Mouse (Mus musculus) midbrain, embryonic 15.5 days (tissue): ENCODE data around the gene Lrig1. TPM values are rescaled to one million over a fixed set of nuclear protein-coding genes. Genes with fewer than 3 reads are reported as not detected.
A peak's percentile ranks its signal among the peaks of the same experiment; 100 is the strongest.

Source experiments
- ATAC-seq: fragments of 200-750 bp; cut with Nextera tagmentation; replicated peaks from 2 replicates; pipeline ENCODE4 v1.8.0; 2017; ENCODE audit warnings: moderate TSS enrichment
- H3K27ac ChIP-seq: fragments of 300-500 bp; sonication (generic); 2 replicates; pipeline ENCODE4 v1.5.1; 2015; ENCODE audit warnings: mild to moderate bottlenecking, inconsistent platforms
- H3K27me3 ChIP-seq: fragments of 300-500 bp; sonication (generic); replicated peaks from 2 replicates; pipeline ENCODE4 v1.6.1; 2015; ENCODE audit warnings: inconsistent platforms
- H3K36me3 ChIP-seq: fragments of 300-500 bp; sonication (generic); replicated peaks from 2 replicates; pipeline ENCODE4 v1.6.1; 2015; ENCODE audit warnings: inconsistent platforms
- H3K4me1 ChIP-seq: fragments of 300-500 bp; sonication (generic); 2 replicates; pipeline ENCODE4 v1.6.1; 2015; ENCODE audit warnings: inconsistent platforms
- H3K4me2 ChIP-seq: fragments of 300-500 bp; sonication (generic); 2 replicates; pipeline ENCODE4 v1.6.1; 2015; ENCODE audit warnings: inconsistent platforms, mild to moderate bottlenecking, moderate library complexity
- H3K4me3 ChIP-seq: fragments of 300-500 bp; sonication (generic); 2 replicates; pipeline ENCODE4 v1.5.1; 2015; ENCODE audit warnings: mild to moderate bottlenecking, inconsistent platforms
- H3K9ac ChIP-seq: fragments of 300-500 bp; sonication (generic); 2 replicates; pipeline ENCODE4 v1.6.1; 2015; ENCODE audit warnings: mild to moderate bottlenecking, inconsistent platforms
- H3K9me3 ChIP-seq: fragments of 300-500 bp; sonication (generic); 2 replicates; pipeline ENCODE4 v1.6.1; 2016; ENCODE audit warnings: inconsistent platforms
- WGBS: fragments of 180-500 bp; shearing (Covaris S2); methylation state at CpG from one replicate; pipeline ENCODE4 v1.1.7; 2015; ENCODE audit warnings: mixed read lengths; 5-methylcytosine and 5-hydroxymethylcytosine counted together
- polyA plus RNA-seq: library from polyadenylated mRNA; unstranded; fragments of >200 nt; fragmentation: Nextera tagmentation; extraction: Ambion mirVana; gene quantifications from 2 replicates; pipeline ENCODE4 v1.2.1, GENCODE M21; 2015

Gene Lrig1
- polyA plus RNA-seq, 1 experiment from 2014 or later: 16.0 TPM

GRCm38 (mm10) chr6:94666432-94667119 is 33.4 kb downstream of the Lrig1 start:
- Histone ChIP-seq H3K9ac (no peak overlapping the region), H3K27me3 (no peaks in the 10 kb centered on the region), H3K4me1 (peaks cover 17% of the 10 kb centered on the region), H3K36me3 (no peaks in the 10 kb centered on the region), H3K9me3 (no peaks in the 10 kb centered on the region), H3K27ac (no peak overlapping the region), H3K4me3 (no peak overlapping the region), H3K4me2 (no peak overlapping the region)
- no peak for ATAC-seq
- WGBS: 60% methylated on average over 7 of the region's 7 CpGs

GRCm38 (mm10) chr6:94665677-94666076 is 34.3 kb downstream of the Lrig1 start:
- ATAC-seq: no peak
- H3K4me3 ChIP-seq: no peak overlapping the region
- no peak overlapping the region for H3K9ac ChIP-seq
- no peaks in the 10 kb centered on the region for H3K9me3 ChIP-seq
- H3K4me2 ChIP-seq: no peak overlapping the region
- no peaks in the 10 kb centered on the region for H3K36me3 ChIP-seq
- WGBS: 81% methylated on average over 1 of the region's 1 CpGs
- H3K27me3 ChIP-seq: no peaks in the 10 kb centered on the region
- H3K4me1 ChIP-seq: peaks cover 17% of the 10 kb centered on the region
- no peak overlapping the region for H3K27ac ChIP-seq

GRCm38 (mm10) chr6:94665248-94665647 is 34.7 kb downstream of the Lrig1 start:
- Histone ChIP-seq H3K9ac (no peak overlapping the region), H3K4me3 (no peak overlapping the region), H3K4me1 (peaks cover 17% of the 10 kb centered on the region), H3K4me2 (no peak overlapping the region), H3K27ac (no peak overlapping the region), H3K9me3 (no peaks in the 10 kb centered on the region), H3K27me3 (no peaks in the 10 kb centered on the region), H3K36me3 (no peaks in the 10 kb centered on the region)
- ATAC-seq: no peak
- WGBS: 88% methylated on average over 7 of the region's 7 CpGs

- H3K27ac ChIP-seq: no peak overlapping the region
- H3K4me2 ChIP-seq: no peak overlapping the region
- WGBS: 81% methylated on average over 6 of the region's 6 CpGs
- no peaks in the 10 kb centered on the region for H3K27me3 ChIP-seq
- no peak overlapping the region for H3K9ac ChIP-seq
- H3K4me1 ChIP-seq: peaks cover 17% of the 10 kb centered on the region
- H3K36me3 ChIP-seq: no peaks in the 10 kb centered on the region
- no peak overlapping the region for H3K4me3 ChIP-seq
- H3K9me3 ChIP-seq: no peaks in the 10 kb centered on the region
- ATAC-seq: no peak
Measured at GRCm38 (mm10) chr6:94664000-94664399, 36.0 kb downstream of the Lrig1 start.

- ATAC-seq: no peak
- H3K9me3 ChIP-seq: no peaks in the 10 kb centered on the region
Measured at GRCm38 (mm10) chr6:94661923-94662322, 38.0 kb downstream of the Lrig1 start.

GRCm38 (mm10) chr6:94661321-94661720 is 38.6 kb downstream of the Lrig1 start:
- no peak overlapping the region for H3K4me3 ChIP-seq
- no peak overlapping the region for H3K4me2 ChIP-seq
- 0 out of 2 replicates have a peak, but pooled peaks cover 16% of the 10 kb centered on the region for H3K4me1 ChIP-seq
- no peak overlapping the region for H3K9ac ChIP-seq
- no peaks in the 10 kb centered on the region for H3K27me3 ChIP-seq
- 96% methylated on average over 8 of the region's 8 CpGs for WGBS
- ATAC-seq: no peak
- H3K27ac ChIP-seq: no peak overlapping the region
- no peaks in the 10 kb centered on the region for H3K36me3 ChIP-seq
- no peaks in the 10 kb centered on the region for H3K9me3 ChIP-seq

More at GRCm38 (mm10) chr6:94661923-94662322, 38.0 kb downstream of the Lrig1 start:
- no peaks in the 10 kb centered on the region for H3K27me3 ChIP-seq
- no peaks in the 10 kb centered on the region for H3K36me3 ChIP-seq
- 91% methylated on average over 9 of the region's 9 CpGs for WGBS
- H3K27ac ChIP-seq: no peak overlapping the region
- H3K4me3 ChIP-seq: no peak overlapping the region
- no peak overlapping the region for H3K4me2 ChIP-seq
- no peak overlapping the region for H3K9ac ChIP-seq
- H3K4me1 ChIP-seq: 0 out of 2 replicates have a peak, but pooled peaks cover 16% of the 10 kb centered on the region

- H3K4me1 ChIP-seq: peaks cover 28% of the 10 kb centered on the region; the same call in 1 of the 2 replicates
- H3K9me3 ChIP-seq: no peaks in the 10 kb centered on the region
- H3K9ac ChIP-seq: no peak overlapping the region
- no peak overlapping the region for H3K4me3 ChIP-seq
- H3K27ac ChIP-seq: no peak overlapping the region
- no peak overlapping the region for H3K4me2 ChIP-seq
- 82% methylated on average over 4 of the region's 4 CpGs for WGBS
- no peaks in the 10 kb centered on the region for H3K36me3 ChIP-seq
- H3K27me3 ChIP-seq: no peaks in the 10 kb centered on the region
- no peak for ATAC-seq
Measured at GRCm38 (mm10) chr6:94659886-94660333, 40.0 kb downstream of the Lrig1 start.

- Histone ChIP-seq H3K4me1 (peaks cover 28% of the 10 kb centered on the region; the same call in 1 of the 2 replicates), H3K9ac (no peak overlapping the region), H3K4me2 (no peak overlapping the region), H3K27ac (no peak overlapping the region), H3K36me3 (no peaks in the 10 kb centered on the region), H3K4me3 (no peak overlapping the region), H3K27me3 (no peaks in the 10 kb centered on the region), H3K9me3 (no peaks in the 10 kb centered on the region)
- WGBS: 64% methylated on average over 6 of the region's 6 CpGs
- no peak for ATAC-seq
Measured at GRCm38 (mm10) chr6:94658136-94658480, 41.9 kb downstream of the Lrig1 start.

GRCm38 (mm10) chr6:94657204-94658135 is 42.5 kb downstream of the Lrig1 start:
- Histone ChIP-seq H3K9me3 (no peaks in the 10 kb centered on the region), H3K4me3 (no peak overlapping the region), H3K27me3 (no peaks in the 10 kb centered on the region), H3K36me3 (no peaks in the 10 kb centered on the region), H3K4me2 (no peak overlapping the region), H3K9ac (no peak overlapping the region), H3K27ac (no peak overlapping the region), H3K4me1 (peaks cover 28% of the 10 kb centered on the region; the same call in 1 of the 2 replicates)
- no peak for ATAC-seq
- 74% methylated on average over 12 of the region's 12 CpGs for WGBS

GRCm38 (mm10) chr6:94655818-94656478 is 44.0 kb downstream of the Lrig1 start:
- 0 out of 2 replicates have a peak, but pooled peaks have one; percentile 40 for ATAC-seq

GRCm38 (mm10) chr6:94653388-94654316 is 46.3 kb downstream of the Lrig1 start:
- no peak overlapping the region for H3K9ac ChIP-seq
- H3K4me3 ChIP-seq: no peak overlapping the region
- no peak overlapping the region for H3K4me2 ChIP-seq
- no peaks in the 10 kb centered on the region for H3K9me3 ChIP-seq
- H3K27ac ChIP-seq: no peak overlapping the region
- 78% methylated on average over 10 of the region's 10 CpGs for WGBS
- H3K27me3 ChIP-seq: no peaks in the 10 kb centered on the region
- no peak for ATAC-seq
- no peaks in the 10 kb centered on the region for H3K36me3 ChIP-seq
- H3K4me1 ChIP-seq: peaks cover 38% of the 10 kb centered on the region

More at GRCm38 (mm10) chr6:94655818-94656478, 44.0 kb downstream of the Lrig1 start:
- peaks cover 28% of the 10 kb centered on the region; the same call in 1 of the 2 replicates for H3K4me1 ChIP-seq
- H3K9ac ChIP-seq: no peak overlapping the region
- H3K9me3 ChIP-seq: no peaks in the 10 kb centered on the region
- 42% methylated on average over 5 of the region's 5 CpGs for WGBS
- 0 out of 2 replicates have a peak overlapping the region, but pooled peaks have one; percentile 1 for H3K27ac ChIP-seq
- no peak overlapping the region for H3K4me2 ChIP-seq
- H3K4me3 ChIP-seq: no peak overlapping the region
- H3K27me3 ChIP-seq: no peaks in the 10 kb centered on the region
- no peaks in the 10 kb centered on the region for H3K36me3 ChIP-seq
